Mouse (Mus musculus) forebrain, embryonic 14.5 days (tissue): ENCODE results near the gene Nrbf2. TPM values are rescaled to one million over a fixed set of nuclear protein-coding genes. Genes with fewer than 3 reads are reported as not detected.
A peak's percentile ranks its signal among the peaks of the same experiment; 100 is the strongest.

Source experiments
- ATAC-seq: fragments of 200-750 bp; cut with Nextera tagmentation; 2 replicates; pipeline ENCODE4 v1.8.0; 2017; ENCODE audit warnings: mild to moderate bottlenecking, moderate library complexity
- DNase-seq: peaks from one replicate; pipeline ENCODE4 v3.0.0-alpha.2; 2015; ENCODE audit warnings: low spot score
- H3K27ac ChIP-seq: fragments of 300-500 bp; sonication (generic); 2 replicates; pipeline ENCODE4 v1.5.1; 2014; ENCODE audit warnings: low read depth, mild to moderate bottlenecking, control low read depth, low read length, moderate library complexity
- H3K27me3 ChIP-seq: fragments of 300-500 bp; sonication (generic); replicated peaks from 2 replicates; pipeline ENCODE4 v1.6.1; 2014; ENCODE audit warnings: low read length, control low read depth, mixed read lengths; ENCODE audit not compliant: control insufficient read depth, insufficient read depth
- H3K36me3 ChIP-seq: fragments of 300-500 bp; sonication (generic); 2 replicates; pipeline ENCODE4 v1.6.1; 2014; ENCODE audit warnings: low read length, control low read depth; ENCODE audit not compliant: control insufficient read depth, insufficient read depth
- H3K4me1 ChIP-seq: fragments of 300-500 bp; sonication (generic); 2 replicates; pipeline ENCODE4 v1.6.1; 2014; ENCODE audit warnings: antibody characterized with exemption, low read length, control low read depth; ENCODE audit not compliant: control insufficient read depth, insufficient read depth
- H3K4me2 ChIP-seq: fragments of 300-500 bp; sonication (generic); 2 replicates; pipeline ENCODE4 v1.6.1; 2014; ENCODE audit warnings: mild to moderate bottlenecking, control low read depth, low read length
- H3K4me3 ChIP-seq: fragments of 300-500 bp; sonication (generic); 2 replicates; pipeline ENCODE4 v1.5.1; 2014; ENCODE audit warnings: low read depth, low read length, control low read depth
- H3K9ac ChIP-seq: fragments of 300-500 bp; sonication (generic); 2 replicates; pipeline ENCODE4 v1.6.1; 2014; ENCODE audit warnings: mild to moderate bottlenecking, low read length, control low read depth, moderate library complexity
- H3K9me3 ChIP-seq: fragments of 300-500 bp; sonication (generic); replicated peaks from 2 replicates; pipeline ENCODE4 v1.6.1; 2016; ENCODE audit warnings: low read length, control low read depth, mixed read lengths; ENCODE audit not compliant: control insufficient read depth
- WGBS: fragments of 180-500 bp; shearing (Covaris S2); extraction: QIAGEN DNeasy Blood & Tissue Kit; methylation state at CpG from one replicate; pipeline ENCODE4 v1.1.7; 2014; 5-methylcytosine and 5-hydroxymethylcytosine counted together
- polyA plus RNA-seq: library from polyadenylated mRNA; unstranded; fragments of >200 nt; fragmentation: Nextera tagmentation; extraction: Ambion mirVana; gene quantifications from 2 replicates; pipeline ENCODE4 v1.2.1, GENCODE M21; 2014

The Nrbf2 gene
- polyA plus RNA-seq, 1 experiment from 2014 or later: 41.7 TPM

GRCm38 (mm10) chr10:67283516-67283915 lies 1.6 kb downstream of the Nrbf2 start:
- 83% methylated on average over 9 of the region's 9 CpGs for WGBS
- ATAC-seq (no peak), DNase-seq (no peak)
- Histone ChIP-seq H3K4me2 (peak overlapping the region; percentile 75), H3K4me1 (peaks cover 10% of the 10 kb centered on the region; the same call in 1 of the 2 replicates), H3K4me3 (no peak overlapping the region), H3K9me3 (no peaks in the 10 kb centered on the region), H3K9ac (peak overlapping the region; percentile 73), H3K27ac (no peak overlapping the region), H3K36me3 (no peaks in the 10 kb centered on the region), H3K27me3 (no peaks in the 10 kb centered on the region)

DNA sequence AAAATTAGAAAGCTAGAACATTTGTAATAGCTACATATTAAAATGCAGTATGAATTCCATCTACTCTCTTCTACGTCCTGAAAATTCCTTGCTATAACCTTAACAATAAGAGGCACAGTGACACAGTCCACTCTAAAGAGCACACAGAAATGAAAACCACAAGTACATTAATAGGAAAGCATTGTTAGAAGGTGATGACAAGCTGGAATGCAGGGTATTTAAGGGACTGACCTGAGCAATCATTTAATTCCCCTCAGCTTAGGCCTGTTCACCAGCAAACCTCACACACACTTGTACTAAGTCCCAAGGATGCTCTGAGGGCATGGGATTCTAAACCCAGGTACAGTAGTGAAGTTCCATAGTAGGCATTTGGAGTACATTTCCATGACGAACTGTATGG lies 2.6 kb downstream of the Nrbf2 start:
- no peak for ATAC-seq
- DNase-seq: no peak
- Histone ChIP-seq H3K27me3 (no peaks in the 10 kb centered on the region), H3K4me3 (no peak overlapping the region), H3K4me2 (no peak overlapping the region), H3K4me1 (peaks cover 10% of the 10 kb centered on the region; the same call in 1 of the 2 replicates), H3K27ac (no peak overlapping the region), H3K9ac (no peak overlapping the region), H3K9me3 (no peaks in the 10 kb centered on the region), H3K36me3 (no peaks in the 10 kb centered on the region)
- 80% methylated on average over 2 of the region's 2 CpGs for WGBS

GRCm38 (mm10) chr10:67281852-67282251 lies 3.3 kb downstream of the Nrbf2 start:
- Histone ChIP-seq H3K27ac (no peak overlapping the region), H3K9ac (no peak overlapping the region), H3K9me3 (no peaks in the 10 kb centered on the region), H3K27me3 (no peaks in the 10 kb centered on the region), H3K4me3 (no peak overlapping the region), H3K4me2 (no peak overlapping the region), H3K36me3 (no peaks in the 10 kb centered on the region), H3K4me1 (peaks cover 10% of the 10 kb centered on the region; the same call in 1 of the 2 replicates)
- 83% methylated on average over 8 of the region's 8 CpGs for WGBS
- DNase-seq (no peak), ATAC-seq (no peak)

GRCm38 (mm10) chr10:67275916-67276315 lies 9.2 kb downstream of the Nrbf2 start:
- H3K36me3 ChIP-seq: peaks cover 24% of the 10 kb centered on the region
- ATAC-seq (no peak), DNase-seq (no peak)
- H3K27ac ChIP-seq: no peak overlapping the region
- no peak overlapping the region for H3K4me3 ChIP-seq
- no peak overlapping the region for H3K9ac ChIP-seq
- H3K4me1 ChIP-seq: no peaks in the 10 kb centered on the region
- no peak overlapping the region for H3K4me2 ChIP-seq
- no peaks in the 10 kb centered on the region for H3K27me3 ChIP-seq
- H3K9me3 ChIP-seq: no peaks in the 10 kb centered on the region

DNA sequence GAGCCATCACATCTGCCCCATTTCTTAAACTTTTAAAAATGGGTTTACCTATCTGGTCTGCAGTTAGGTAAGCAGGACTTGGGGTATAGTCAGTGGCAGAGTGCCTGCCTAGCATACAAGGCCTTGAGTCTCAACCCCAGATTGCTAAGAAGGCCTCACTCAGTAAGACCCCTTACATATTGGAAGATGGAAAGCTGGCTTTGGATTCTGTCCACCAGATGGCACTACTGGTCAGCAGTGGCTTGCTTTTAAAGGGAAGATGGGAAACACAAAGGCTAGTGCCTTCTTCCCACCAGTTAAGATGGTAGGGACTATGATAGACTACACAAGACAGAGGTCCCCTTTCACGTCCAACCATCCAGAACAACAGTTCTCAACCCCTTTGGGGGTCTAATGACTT lies 20.3 kb downstream of the Nrbf2 start:
- 45% methylated on average over 1 of the region's 1 CpGs for WGBS

GRCm38 (mm10) chr10:67253115-67253514 lies 32.0 kb downstream of the Nrbf2 start:
- no peaks in the 10 kb centered on the region for H3K9me3 ChIP-seq
- peaks cover 73% of the 10 kb centered on the region for H3K36me3 ChIP-seq
- no peak overlapping the region for H3K4me2 ChIP-seq
- ATAC-seq (no peak), DNase-seq (no peak)
- no peak overlapping the region for H3K4me3 ChIP-seq
- no peaks in the 10 kb centered on the region for H3K4me1 ChIP-seq
- no peak overlapping the region for H3K9ac ChIP-seq
- H3K27ac ChIP-seq: no peak overlapping the region
- no peaks in the 10 kb centered on the region for H3K27me3 ChIP-seq
- 100% methylated on average over 1 of the region's 1 CpGs for WGBS

More for the DNA sequence above, 20.3 kb downstream of the Nrbf2 start:
- H3K36me3 ChIP-seq: peaks cover 37% of the 10 kb centered on the region
- H3K4me3 ChIP-seq: no peak overlapping the region
- no peaks in the 10 kb centered on the region for H3K4me1 ChIP-seq
- no peaks in the 10 kb centered on the region for H3K9me3 ChIP-seq
- no peaks in the 10 kb centered on the region for H3K27me3 ChIP-seq
- H3K27ac ChIP-seq: no peak overlapping the region
- DNase-seq (peak; percentile 60), ATAC-seq (no peak)
- no peak overlapping the region for H3K9ac ChIP-seq
- H3K4me2 ChIP-seq: no peak overlapping the region

DNA sequence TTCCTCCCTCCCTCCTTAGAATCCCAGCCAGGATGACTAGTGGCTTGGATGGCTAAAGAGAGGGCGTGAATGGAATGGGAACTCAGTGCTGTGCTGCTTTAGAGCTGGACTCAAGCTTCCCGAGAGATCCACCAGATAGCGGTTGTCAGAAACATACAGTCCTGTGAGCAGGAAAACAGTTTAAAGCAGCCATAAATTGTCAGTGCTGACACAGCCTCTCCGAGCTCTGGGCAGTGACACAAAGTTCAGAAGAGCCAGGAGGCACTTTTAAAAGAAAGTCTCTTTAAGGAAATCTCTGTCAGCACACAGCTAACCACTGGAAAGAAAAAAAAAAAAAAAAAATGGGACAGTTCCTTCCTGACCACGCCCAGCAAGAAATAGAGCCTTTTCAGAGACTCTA lies 32.8 kb downstream of the Nrbf2 start:
- ATAC-seq (no peak), DNase-seq (no peak)
- Histone ChIP-seq H3K9ac (no peak overlapping the region), H3K36me3 (peaks cover 74% of the 10 kb centered on the region), H3K4me3 (no peak overlapping the region), H3K27me3 (no peaks in the 10 kb centered on the region), H3K9me3 (no peaks in the 10 kb centered on the region), H3K27ac (no peak overlapping the region), H3K4me2 (no peak overlapping the region), H3K4me1 (no peaks in the 10 kb centered on the region)
- 89% methylated on average over 5 of the region's 5 CpGs for WGBS

GRCm38 (mm10) chr10:67250846-67251245 lies 34.3 kb downstream of the Nrbf2 start:
- ATAC-seq: no peak

DNA sequence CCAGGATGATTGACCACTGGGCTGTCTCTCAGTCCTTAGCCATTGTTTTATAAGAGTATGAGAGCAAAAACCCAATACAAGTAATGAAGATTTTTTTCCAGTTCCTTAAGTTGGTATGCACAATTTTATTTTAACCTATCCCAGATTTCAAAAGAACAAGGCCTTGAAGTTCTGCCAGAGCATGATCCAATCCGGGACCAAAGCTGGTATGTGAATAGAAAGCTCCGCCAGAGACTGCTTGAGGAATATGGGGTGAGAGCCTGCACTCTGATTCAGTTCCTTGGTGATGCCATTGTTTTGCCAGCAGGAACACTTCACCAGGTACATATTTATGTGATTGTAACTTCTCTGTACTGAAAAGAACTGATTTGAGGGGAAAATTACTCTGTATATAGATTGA lies 35.6 kb downstream of the Nrbf2 start:
- no peak for ATAC-seq
- Histone ChIP-seq H3K4me3 (no peak overlapping the region), H3K36me3 (peaks cover 73% of the 10 kb centered on the region)

More at GRCm38 (mm10) chr10:67250846-67251245, 34.3 kb downstream of the Nrbf2 start:
- DNase-seq: no peak
- Histone ChIP-seq H3K4me1 (no peaks in the 10 kb centered on the region), H3K36me3 (peaks cover 78% of the 10 kb centered on the region), H3K4me2 (no peak overlapping the region), H3K27ac (no peak overlapping the region), H3K4me3 (no peak overlapping the region), H3K9ac (no peak overlapping the region), H3K9me3 (no peaks in the 10 kb centered on the region), H3K27me3 (no peaks in the 10 kb centered on the region)
- WGBS: 91% methylated on average over 6 of the region's 6 CpGs

More for the DNA sequence above, 35.6 kb downstream of the Nrbf2 start:
- Histone ChIP-seq H3K4me2 (no peak overlapping the region), H3K9ac (no peak overlapping the region), H3K9me3 (no peaks in the 10 kb centered on the region), H3K27ac (no peak overlapping the region), H3K4me1 (no peaks in the 10 kb centered on the region), H3K27me3 (no peaks in the 10 kb centered on the region)
- WGBS: 88% methylated on average over 2 of the region's 2 CpGs
- DNase-seq: no peak
